Mouse (Mus musculus) thymus, postnatal 25 days (tissue): ENCODE measurements around the gene Slc5a4b.
"Not testable (repeated sequence)": the region's sequence is repeated elsewhere in the genome, so short reads cannot be mapped to it uniquely, and the experiment has no call there.

Source experiments
- DNase-seq: peaks from one replicate; pipeline ENCODE4 v3.0.0; 2022

Gene Slc5a4b

DNA sequence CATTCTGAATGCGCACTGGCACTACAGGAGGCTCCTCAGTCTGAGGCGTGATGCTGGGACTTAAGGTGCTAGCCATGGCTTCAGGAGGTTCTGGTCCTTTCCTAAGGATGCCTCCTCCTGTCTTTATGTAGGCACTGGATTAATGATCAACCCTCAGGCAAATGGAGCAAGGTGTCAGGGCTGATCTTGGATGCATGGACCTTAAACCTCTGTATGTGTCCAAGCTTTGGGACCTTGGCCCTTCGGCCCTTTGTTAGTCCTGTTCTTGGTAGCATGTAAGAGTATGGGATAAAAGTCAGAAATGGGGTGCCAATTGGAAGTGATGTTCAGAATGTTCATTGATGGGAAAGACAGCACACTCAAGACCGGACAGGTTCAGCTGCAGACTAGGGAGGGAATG is at the start of gene Slc5a4b:
Slc5a4b (minus strand) TSS at position 101 of the 400 bp plus-strand sequence.
- DNase-seq, result no peak

DNA sequence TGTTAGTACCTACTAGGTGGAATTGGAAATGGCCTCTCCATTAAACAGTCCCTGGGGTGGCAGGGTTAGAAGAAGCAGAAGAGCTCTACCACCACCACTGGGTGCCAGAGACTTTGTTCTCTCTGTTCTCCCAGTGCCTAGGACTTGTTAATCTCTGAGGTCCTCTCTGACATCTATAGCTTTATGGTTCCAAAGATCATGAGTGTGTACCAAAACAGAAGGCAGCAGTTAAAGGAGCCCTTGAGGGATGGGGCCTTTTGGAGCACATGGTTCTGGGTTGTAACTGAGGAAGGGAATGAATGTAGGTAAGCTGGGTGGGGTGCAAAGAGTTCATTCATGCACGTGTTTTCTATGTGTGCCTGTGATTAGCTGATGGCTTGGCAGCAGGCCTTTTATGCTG is 47.2 kb upstream of the Slc5a4b start:
- DNase-seq, result no peak

- DNase-seq, result no peak
Observed at GRCm38 (mm10) chr10:76157528-76157927, 46.8 kb upstream of the Slc5a4b start.

- no peak for DNase-seq
Observed at GRCm38 (mm10) chr10:76155911-76156310, 45.1 kb upstream of the Slc5a4b start.

DNA sequence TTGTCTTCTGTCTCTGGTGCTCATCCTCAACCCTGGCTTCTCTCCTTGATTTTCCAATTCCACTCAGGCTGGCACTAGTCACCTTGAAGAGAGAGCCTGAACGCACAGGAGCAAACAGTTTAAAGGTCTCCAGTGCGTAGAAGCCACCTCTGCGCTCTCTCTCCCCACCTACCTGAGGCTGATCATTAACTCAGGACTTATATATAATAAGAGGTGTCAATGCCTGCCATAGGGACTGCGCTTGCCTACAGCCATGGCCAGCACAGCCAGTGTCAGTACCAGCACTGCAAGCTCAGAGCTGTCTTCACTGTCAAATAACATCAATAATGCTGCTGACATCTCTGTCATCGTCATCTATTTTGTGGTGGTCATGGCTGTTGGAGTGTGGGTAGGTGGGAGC is 36.5 kb upstream of the Slc5a4b start, which contains the start of gene Slc5a4a:
Slc5a4a (plus strand) TSS at position 174 of the 400 bp plus-strand sequence.
- DNase-seq, result no peak

DNA sequence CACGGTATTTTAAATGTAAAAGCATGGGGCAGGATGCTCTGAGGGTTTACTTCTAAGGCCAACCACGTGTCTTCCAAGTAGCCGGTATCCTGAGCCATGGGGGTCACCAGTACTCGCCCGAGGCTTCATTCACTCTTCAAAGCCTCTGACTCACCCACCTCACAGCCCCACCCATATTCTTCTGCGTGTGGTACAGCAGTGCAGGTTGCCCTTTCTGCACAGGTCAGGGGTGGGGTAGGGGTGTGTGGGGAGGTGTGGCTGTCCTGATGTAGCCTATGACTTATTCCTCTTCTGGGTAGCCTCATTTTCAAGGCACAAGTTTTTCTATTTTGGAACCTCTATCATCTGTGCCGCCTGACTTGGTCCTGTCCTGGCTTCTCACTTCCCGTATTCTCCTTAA is 36.1 kb upstream of the Slc5a4b start:
- no peak for DNase-seq

- DNase-seq, result no peak
Observed at GRCm38 (mm10) chr10:76136318-76136717, 25.6 kb upstream of the Slc5a4b start.

- no peak for DNase-seq
Observed at GRCm38 (mm10) chr10:76132506-76132905, 21.7 kb upstream of the Slc5a4b start.

DNA sequence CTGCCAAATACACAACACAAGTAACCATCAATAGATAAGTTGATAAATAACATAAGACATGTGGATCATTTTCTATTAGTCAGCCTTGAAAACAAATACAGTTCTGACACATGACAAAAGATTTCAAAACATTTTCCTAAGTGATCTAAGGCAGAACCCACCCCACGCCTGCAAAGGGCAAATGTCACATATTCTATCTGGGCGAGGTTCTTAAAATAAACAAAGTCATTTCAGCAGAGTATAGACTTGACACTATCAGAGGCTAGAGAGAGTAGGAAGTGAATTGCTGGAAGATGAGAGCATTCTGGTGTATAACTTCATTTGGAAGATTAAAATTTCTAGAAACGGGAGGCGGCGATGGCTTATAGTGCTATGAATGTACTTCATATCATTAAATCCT is 10.7 kb upstream of the Slc5a4b start:
- no peak for DNase-seq

GRCm38 (mm10) chr10:76120124-76120711 is 9.5 kb upstream of the Slc5a4b start:
- DNase-seq, result no peak

DNA sequence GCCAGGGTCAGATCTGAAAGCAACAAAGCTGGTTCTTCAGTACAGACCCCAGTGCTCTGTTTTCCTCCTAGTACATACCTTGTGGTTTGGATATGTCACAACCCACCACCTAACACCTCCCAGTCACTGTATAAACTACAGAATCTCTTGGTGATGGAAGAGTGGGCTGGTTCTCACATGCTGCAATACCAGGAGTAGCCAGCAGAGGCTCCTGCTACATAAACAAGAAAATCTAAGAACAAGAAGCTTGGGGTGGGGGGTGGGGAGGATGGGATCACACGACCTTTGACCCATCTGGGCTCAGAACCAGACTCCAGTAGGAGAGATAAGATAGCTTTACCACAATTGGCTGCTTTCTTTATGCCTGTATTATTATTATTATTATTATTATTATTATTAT is 8.0 kb upstream of the Slc5a4b start:
- peak; percentile 46 for DNase-seq

DNA sequence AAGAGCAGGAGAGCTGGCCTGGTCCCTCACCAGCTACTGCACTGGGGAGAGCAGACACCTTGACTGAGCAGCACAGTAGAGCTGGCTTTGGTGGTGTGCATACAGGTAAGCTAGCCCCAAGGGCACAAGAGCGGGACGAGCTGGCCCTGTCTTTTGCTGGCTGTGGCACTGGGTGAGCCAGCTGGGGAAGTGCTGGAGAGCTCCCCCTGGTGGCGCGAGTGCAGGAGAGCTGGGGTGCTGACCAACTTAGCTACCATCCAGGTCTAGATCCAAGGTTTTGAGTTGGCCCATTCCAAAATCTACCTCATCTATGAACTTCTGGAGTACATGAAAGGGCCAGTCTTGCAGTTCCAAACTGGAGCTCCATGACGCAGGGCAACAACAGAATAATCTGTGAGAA is 7.2 kb upstream of the Slc5a4b start:
- peak; percentile 66 for DNase-seq

GRCm38 (mm10) chr10:76097368-76097767 is 13.4 kb downstream of the Slc5a4b start:
- no peak for DNase-seq

DNA sequence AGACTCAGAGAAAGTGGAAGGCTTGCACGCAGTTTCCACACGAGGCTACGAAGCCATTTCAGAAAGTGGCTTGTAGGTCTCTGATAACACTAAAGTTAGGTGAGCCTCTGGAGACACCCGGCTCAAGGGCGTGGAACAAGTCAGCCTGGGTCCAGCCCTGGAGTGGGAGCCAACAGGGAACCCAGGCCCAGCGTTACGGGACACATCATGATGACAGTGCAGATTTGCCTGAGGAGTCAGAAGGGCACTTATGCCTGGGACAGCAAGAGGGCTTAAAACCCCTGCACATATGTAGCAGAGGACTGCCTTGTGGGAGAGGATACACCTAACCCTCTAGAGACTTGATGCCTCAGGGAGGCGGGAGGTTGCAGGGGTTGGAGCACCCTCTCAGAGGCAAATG is 14.2 kb downstream of the Slc5a4b start:
- no peak for DNase-seq

GRCm38 (mm10) chr10:76077008-76077407 is 33.8 kb downstream of the Slc5a4b start:
- not testable (repeated sequence) for DNase-seq

GRCm38 (mm10) chr10:76072080-76072479 is 38.7 kb downstream of the Slc5a4b start:
- DNase-seq, result not testable (repeated sequence)

- no peak for DNase-seq
Observed at GRCm38 (mm10) chr10:76067674-76068613, 42.8 kb downstream of the Slc5a4b start.

GRCm38 (mm10) chr10:76062439-76062838 is 48.3 kb downstream of the Slc5a4b start:
- DNase-seq, result no peak

DNA sequence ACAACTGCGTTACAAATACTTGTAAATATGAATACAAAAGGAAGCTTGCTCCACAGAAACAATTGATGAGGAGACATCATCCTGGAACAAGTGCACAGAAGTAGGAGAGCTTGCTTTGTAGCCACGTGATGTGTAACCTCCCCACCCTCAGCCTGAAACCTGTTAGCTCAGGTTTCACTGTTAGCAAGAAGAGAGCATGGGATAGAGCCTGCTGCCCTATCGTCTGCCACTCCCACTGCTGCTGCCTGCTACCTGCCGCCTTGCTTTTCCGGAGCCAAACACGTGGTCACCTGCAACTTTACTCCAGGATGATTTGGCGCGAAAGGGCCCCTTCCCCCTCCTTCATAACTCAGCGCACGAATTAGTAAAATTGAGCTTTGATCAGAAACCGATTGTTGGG is 58.9 kb downstream of the Slc5a4b start:
- no peak for DNase-seq

DNA sequence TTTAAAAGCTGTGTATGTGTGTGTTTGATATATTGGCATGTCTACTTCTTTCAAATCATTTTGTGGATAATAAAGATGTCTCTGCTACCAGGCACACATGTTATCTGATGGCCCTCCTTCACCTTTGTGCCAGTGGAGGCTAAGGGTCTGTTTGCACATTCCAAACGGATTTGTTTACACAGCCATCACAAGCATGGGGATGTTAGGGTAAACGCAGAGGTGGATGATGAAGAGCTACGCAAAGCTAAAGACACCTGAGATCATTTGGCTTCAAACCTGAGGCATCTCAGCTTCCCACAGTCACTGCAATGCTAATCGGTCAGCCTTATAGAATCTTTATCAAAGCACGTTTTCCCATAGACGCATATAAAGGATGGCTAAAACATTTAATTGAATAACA is 61.8 kb downstream of the Slc5a4b start:
- no peak for DNase-seq

DNA sequence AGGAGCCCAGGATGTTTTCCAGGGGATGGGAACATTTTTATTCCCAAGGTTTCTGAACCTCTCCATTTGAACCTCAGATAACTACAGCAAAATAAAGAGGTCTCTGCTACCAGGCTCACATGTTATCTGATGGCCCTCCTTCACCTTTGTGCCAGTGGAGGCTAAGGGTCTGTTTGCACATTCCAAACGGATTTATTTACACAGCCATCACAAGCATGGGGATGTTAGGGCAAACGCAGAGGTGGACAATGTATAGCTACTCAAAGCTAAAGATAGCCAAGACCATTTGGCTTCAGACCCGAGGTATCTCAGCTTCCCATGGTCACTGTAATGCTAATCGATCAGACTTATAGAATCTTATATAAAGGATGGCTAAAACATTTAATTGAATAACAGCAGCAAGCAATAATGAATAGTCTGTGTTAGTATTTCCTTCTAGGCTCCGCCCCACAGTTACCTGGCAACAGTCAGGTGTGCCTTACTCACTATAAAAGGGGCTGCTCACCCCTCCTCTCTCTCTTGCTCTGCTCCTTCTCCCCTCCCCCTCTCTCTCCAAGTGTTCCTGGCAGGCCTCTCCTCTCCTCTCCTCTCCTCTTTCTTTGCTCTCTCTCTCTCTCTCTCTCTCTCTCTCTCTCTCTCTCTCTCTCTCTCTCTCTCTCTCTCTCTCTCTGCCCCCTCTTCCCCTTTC is 63.4 kb downstream of the Slc5a4b start:
- DNase-seq, result no peak

- DNase-seq, result no peak
Observed at GRCm38 (mm10) chr10:76046754-76047153, 64.0 kb downstream of the Slc5a4b start.

- DNase-seq, result no peak
Observed at GRCm38 (mm10) chr10:76045343-76045742, 65.4 kb downstream of the Slc5a4b start.

- no peak for DNase-seq
Observed at GRCm38 (mm10) chr10:76036962-76037361, 73.8 kb downstream of the Slc5a4b start.
